Mouse (Mus musculus) forebrain, embryonic 12.5 days (tissue): ENCODE data around the gene Zfp664. TPM values are rescaled to one million over a fixed set of nuclear protein-coding genes. Genes with fewer than 3 reads are reported as not detected.

ENCODE experiments used
- ATAC-seq: fragments of 200-750 bp; cut with Nextera tagmentation; 2 replicates; pipeline ENCODE4 v1.8.0; 2017; ENCODE audit warnings: moderate TSS enrichment; ENCODE audit not compliant: low FRiP score
- H3K27ac ChIP-seq: fragments of 300-500 bp; sonication (generic); 2 replicates; pipeline ENCODE4 v1.5.1; 2016; ENCODE audit warnings: mild to moderate bottlenecking
- H3K27me3 ChIP-seq: fragments of 300-500 bp; sonication (generic); 2 replicates; pipeline ENCODE4 v1.6.1; 2016; ENCODE audit warnings: mild to moderate bottlenecking
- H3K36me3 ChIP-seq: fragments of 300-500 bp; sonication (generic); replicated peaks from 2 replicates; pipeline ENCODE4 v1.6.1; 2016; ENCODE audit warnings: mild to moderate bottlenecking
- H3K4me1 ChIP-seq: fragments of 300-500 bp; sonication (generic); 2 replicates; pipeline ENCODE4 v1.6.1; 2016
- H3K4me2 ChIP-seq: fragments of 300-500 bp; sonication (generic); 2 replicates; pipeline ENCODE4 v1.6.1; 2016; ENCODE audit warnings: mild to moderate bottlenecking, moderate library complexity
- H3K4me3 ChIP-seq: fragments of 300-500 bp; sonication (generic); replicated peaks from 2 replicates; pipeline ENCODE4 v1.5.1; 2016; ENCODE audit warnings: mild to moderate bottlenecking
- H3K9ac ChIP-seq: fragments of 300-500 bp; sonication (generic); 2 replicates; pipeline ENCODE4 v1.6.1; 2016; ENCODE audit warnings: mild to moderate bottlenecking
- H3K9me3 ChIP-seq: fragments of 300-500 bp; sonication (generic); 2 replicates; pipeline ENCODE4 v1.6.1; 2016
- WGBS: fragments of 180-500 bp; shearing (Covaris S2); methylation state at CpG from one replicate; pipeline ENCODE4 v1.1.7; 2016; 5-methylcytosine and 5-hydroxymethylcytosine counted together
- polyA plus RNA-seq: library from polyadenylated mRNA; unstranded; fragments of >200 nt; fragmentation: Nextera tagmentation; extraction: Ambion mirVana; gene quantifications from 2 replicates; pipeline ENCODE4 v1.2.1, GENCODE M21; 2016

Zfp664 gene
- polyA plus RNA-seq, 1 experiment from 2014 or later = 153 TPM

DNA sequence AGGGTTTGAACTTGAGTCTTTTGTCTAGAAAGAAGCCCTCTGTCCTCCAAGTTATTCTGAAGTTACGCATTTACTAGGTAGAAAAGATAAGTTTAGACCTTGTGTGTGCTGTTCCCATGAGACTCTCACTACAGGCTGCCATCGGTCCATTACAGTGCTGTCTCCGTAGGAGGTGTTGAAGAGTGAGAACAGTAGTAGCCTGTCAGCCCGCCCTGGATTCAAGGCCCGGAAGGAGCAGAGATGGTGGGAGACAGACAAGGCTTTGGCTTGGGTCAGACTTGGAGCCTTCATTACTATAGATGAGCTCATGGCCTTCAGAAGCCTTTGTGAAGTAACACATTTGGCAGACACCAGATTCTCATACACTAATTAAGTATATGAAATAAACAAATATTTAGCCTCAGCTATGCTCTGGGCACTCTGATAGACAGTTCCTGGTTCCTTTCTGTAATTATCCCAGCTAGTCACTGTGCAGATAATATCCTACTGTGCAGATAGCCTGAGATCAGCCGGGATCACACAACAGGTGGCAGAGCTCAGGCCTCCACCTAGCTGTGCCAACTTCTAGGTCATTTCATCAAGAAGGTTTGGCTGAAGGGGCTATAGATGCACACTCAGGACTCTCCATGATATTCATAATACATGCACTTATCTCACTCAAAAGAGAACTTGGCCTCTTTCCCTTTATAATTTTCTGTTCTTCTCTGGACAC, 11.6 kb downstream of the Zfp664 start:
- Histone ChIP-seq H3K9me3 (no peaks in the 10 kb centered on the region), H3K4me3 (no peak overlapping the region), H3K9ac (no peak overlapping the region), H3K27ac (no peak overlapping the region), H3K27me3 (no peaks in the 10 kb centered on the region), H3K4me1 (peaks cover 16% of the 10 kb centered on the region), H3K36me3 (peaks cover 53% of the 10 kb centered on the region), H3K4me2 (no peak overlapping the region)
- no peak for ATAC-seq
- 90% methylated on average over 6 of the region's 6 CpGs for WGBS

DNA sequence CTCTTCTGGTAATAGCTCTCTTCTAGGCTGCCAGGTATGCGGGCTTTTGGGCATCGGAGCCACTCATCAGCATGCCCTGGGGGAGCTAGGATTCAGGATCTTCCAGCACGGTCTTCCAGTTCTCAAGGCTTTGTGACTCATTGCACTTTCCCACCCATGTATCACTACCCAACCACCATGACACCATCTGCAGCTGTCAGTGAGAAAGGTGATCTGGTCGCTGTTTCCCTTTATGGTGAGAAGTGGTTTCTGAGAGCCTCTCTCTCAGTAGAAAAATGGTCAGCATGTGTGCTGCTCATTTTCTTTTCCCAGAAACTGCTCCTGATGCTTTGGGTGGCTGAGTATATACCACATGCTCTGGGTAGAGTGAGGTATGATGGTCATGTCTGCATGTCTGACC, 16.8 kb downstream of the Zfp664 start:
- Histone ChIP-seq H3K4me3 (no peak overlapping the region), H3K36me3 (peaks cover 59% of the 10 kb centered on the region), H3K4me1 (0 out of 2 replicates have a peak, but pooled peaks cover 4% of the 10 kb centered on the region)

GRCm38 (mm10) chr5:124879801-124880200, 17.3 kb downstream of the Zfp664 start:
- Histone ChIP-seq H3K9me3 (no peaks in the 10 kb centered on the region), H3K4me1 (0 out of 2 replicates have a peak, but pooled peaks cover 4% of the 10 kb centered on the region), H3K27ac (no peak overlapping the region), H3K4me3 (no peak overlapping the region), H3K36me3 (peaks cover 60% of the 10 kb centered on the region), H3K9ac (no peak overlapping the region), H3K27me3 (no peaks in the 10 kb centered on the region), H3K4me2 (no peak overlapping the region)
- 93% methylated on average over 6 of the region's 6 CpGs for WGBS
- ATAC-seq = no peak

More for the DNA sequence above, 16.8 kb downstream of the Zfp664 start:
- Histone ChIP-seq H3K9me3 (no peaks in the 10 kb centered on the region), H3K27ac (no peak overlapping the region), H3K27me3 (no peaks in the 10 kb centered on the region), H3K4me2 (no peak overlapping the region), H3K9ac (no peak overlapping the region)
- ATAC-seq = no peak
- WGBS = 90% methylated on average over 4 of the region's 4 CpGs

- Histone ChIP-seq H3K27ac (no peak overlapping the region), H3K36me3 (peaks cover 75% of the 10 kb centered on the region), H3K9me3 (no peaks in the 10 kb centered on the region), H3K9ac (no peak overlapping the region), H3K27me3 (no peaks in the 10 kb centered on the region), H3K4me2 (no peak overlapping the region), H3K4me3 (no peak overlapping the region), H3K4me1 (0 out of 2 replicates have a peak, but pooled peaks cover 4% of the 10 kb centered on the region)
- ATAC-seq = no peak
- WGBS = 93% methylated on average over 6 of the region's 6 CpGs
Measured at GRCm38 (mm10) chr5:124883877-124884276, 21.4 kb downstream of the Zfp664 start.

DNA sequence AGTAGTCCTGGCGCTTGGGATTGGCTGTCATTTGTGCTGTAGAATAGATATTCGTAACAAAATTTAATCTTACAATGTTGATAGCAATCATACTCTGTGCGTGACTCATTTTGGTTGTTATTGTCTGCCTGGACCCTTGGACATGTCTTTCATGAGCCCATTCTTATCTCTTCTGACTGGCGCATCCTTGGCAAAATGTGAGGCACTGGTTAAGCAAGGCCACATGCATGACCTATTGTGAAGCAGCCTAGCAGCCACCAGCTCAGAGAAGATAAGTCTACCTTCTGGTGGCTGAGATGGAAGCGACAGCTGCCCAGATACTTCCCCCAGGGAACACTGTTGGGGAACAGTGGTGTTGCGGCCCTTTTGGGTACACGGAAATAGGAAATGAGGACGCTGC, 26.2 kb downstream of the Zfp664 start:
- peaks cover 11% of the 10 kb centered on the region; the same call in 1 of the 2 replicates for H3K4me1 ChIP-seq
- H3K27ac ChIP-seq = no peak overlapping the region
- H3K4me3 ChIP-seq = no peak overlapping the region
- no peak for ATAC-seq
- peaks cover 59% of the 10 kb centered on the region for H3K36me3 ChIP-seq
- H3K27me3 ChIP-seq = no peaks in the 10 kb centered on the region
- 96% methylated on average over 8 of the region's 8 CpGs for WGBS
- H3K9ac ChIP-seq = no peak overlapping the region
- no peaks in the 10 kb centered on the region for H3K9me3 ChIP-seq
- no peak overlapping the region for H3K4me2 ChIP-seq

- Histone ChIP-seq H3K4me2 (no peak overlapping the region), H3K27ac (no peak overlapping the region), H3K4me1 (peaks cover 11% of the 10 kb centered on the region; the same call in 1 of the 2 replicates), H3K9ac (no peak overlapping the region), H3K4me3 (no peak overlapping the region), H3K27me3 (no peaks in the 10 kb centered on the region), H3K9me3 (no peaks in the 10 kb centered on the region), H3K36me3 (peaks cover 28% of the 10 kb centered on the region)
- ATAC-seq = no peak
- 66% methylated on average over 3 of the region's 3 CpGs for WGBS
Measured at GRCm38 (mm10) chr5:124891921-124892370, 29.5 kb downstream of the Zfp664 start.

DNA sequence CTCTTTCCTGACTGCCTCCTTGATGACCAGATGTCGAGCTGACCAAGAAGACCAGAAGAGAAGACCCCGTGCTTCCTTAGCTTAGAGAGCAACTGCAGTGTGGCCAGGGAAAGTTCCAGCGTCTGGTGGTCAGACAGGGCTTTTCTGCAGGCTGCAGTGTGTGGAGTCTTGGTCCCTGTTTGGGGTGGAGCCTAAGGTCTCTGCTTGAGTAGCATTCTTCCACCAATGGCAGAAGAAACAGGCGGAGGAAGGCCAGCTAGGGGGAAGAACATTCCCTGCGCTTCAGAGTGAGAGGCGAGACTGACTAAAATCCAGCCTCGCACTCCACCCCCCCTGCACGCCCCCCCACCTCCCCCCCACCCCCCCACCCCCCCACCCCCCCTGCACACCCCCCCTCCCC, 33.6 kb downstream of the Zfp664 start:
- Histone ChIP-seq H3K27me3 (no peaks in the 10 kb centered on the region), H3K4me2 (no peak overlapping the region), H3K4me3 (no peak overlapping the region), H3K9me3 (no peaks in the 10 kb centered on the region), H3K36me3 (no peaks in the 10 kb centered on the region), H3K9ac (no peak overlapping the region), H3K27ac (no peak overlapping the region), H3K4me1 (peaks cover 14% of the 10 kb centered on the region)
- ATAC-seq = no peak
- WGBS = 62% methylated on average over 7 of the region's 8 CpGs

DNA sequence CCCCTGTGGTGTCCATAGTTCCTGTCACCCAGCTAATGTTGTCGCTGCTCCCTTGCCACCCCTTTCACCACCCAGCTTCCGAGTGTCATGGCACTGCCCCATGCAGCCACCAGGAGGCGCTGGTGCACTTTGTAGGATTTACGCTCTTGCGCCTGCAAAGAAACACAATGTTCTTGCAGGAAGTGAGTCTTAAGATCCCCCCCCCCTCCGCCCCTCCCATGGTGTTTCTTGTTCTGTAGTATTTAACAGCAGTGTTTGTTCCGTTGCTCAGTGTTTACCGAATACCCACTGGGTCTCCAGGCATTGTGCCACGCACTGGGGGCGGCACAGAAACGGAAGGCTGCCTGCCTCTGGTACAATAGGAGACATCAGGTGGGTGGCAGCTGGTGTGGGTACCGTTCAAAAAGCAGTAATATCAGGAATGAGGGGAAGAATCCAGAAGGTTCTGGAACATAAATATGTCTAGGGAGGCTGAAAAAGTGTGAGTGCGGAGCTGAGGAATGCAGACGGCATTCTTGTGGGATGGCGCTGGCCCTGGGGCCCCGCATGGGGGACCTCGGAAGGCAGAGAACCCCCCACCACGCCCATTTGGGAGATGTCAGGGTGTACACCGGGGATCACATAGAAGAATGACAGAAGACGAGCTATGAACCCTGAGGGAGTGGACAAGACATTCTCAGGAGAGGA, 37.6 kb downstream of the Zfp664 start:
- Histone ChIP-seq H3K4me3 (no peak overlapping the region), H3K4me2 (peak overlapping the region; percentile 35), H3K36me3 (no peaks in the 10 kb centered on the region), H3K9me3 (no peaks in the 10 kb centered on the region), H3K9ac (no peak overlapping the region), H3K4me1 (peaks cover 5% of the 10 kb centered on the region), H3K27me3 (no peaks in the 10 kb centered on the region), H3K27ac (no peak overlapping the region)
- ATAC-seq = peak; percentile 60; the same call in 1 of the 2 replicates
- WGBS = 36% methylated on average over 20 of the region's 20 CpGs

DNA sequence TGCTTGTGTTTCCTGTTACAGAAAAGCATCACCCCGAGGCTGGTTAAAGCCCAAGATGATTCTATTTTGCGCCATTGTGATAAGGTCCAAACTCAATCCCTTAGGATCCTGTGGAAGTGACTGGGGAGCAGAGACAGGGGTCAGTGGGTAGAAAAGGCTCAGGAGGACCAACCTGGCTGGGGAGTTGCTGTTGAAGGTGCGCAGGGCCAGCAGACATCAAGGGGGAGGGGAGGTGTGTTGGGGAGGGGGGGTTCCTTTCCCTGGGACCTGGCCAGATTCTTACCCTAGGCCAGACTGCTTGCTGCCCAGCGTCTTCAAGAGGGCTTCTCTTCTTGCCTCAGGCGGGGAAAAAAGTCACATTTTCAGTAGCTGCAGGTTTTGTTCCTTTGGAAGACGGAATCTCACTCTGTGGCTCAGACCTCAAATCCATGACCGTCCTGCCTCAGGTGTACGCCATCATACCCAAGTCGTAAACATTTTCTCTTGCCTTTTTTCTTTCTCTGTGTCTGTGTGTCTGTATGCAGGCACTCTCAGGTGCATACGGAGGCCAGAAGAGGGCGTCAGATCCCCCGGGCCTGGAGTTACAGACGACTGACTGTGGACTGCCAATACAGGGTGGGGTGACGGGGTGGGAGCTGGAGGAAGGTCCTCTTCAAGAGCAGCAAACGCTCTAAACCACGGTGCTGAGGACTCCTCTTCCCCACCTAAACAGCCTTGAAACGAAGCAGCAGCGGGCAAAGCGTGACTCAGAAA, 38.4 kb downstream of the Zfp664 start:
- H3K36me3 ChIP-seq = no peaks in the 10 kb centered on the region
- H3K4me3 ChIP-seq = no peak overlapping the region
- H3K27me3 ChIP-seq = no peaks in the 10 kb centered on the region
- no peak overlapping the region for H3K9ac ChIP-seq
- no peak overlapping the region for H3K4me2 ChIP-seq
- H3K9me3 ChIP-seq = no peaks in the 10 kb centered on the region
- no peak overlapping the region for H3K27ac ChIP-seq
- 71% methylated on average over 19 of the region's 19 CpGs for WGBS
- peaks cover 5% of the 10 kb centered on the region for H3K4me1 ChIP-seq
- ATAC-seq = no peak

- H3K27ac ChIP-seq = no peak overlapping the region
- ATAC-seq = no peak
- no peak overlapping the region for H3K4me3 ChIP-seq
- no peaks in the 10 kb centered on the region for H3K9me3 ChIP-seq
- H3K9ac ChIP-seq = no peak overlapping the region
- H3K4me2 ChIP-seq = no peak overlapping the region
- H3K27me3 ChIP-seq = no peaks in the 10 kb centered on the region
- 93% methylated on average over 6 of the region's 6 CpGs for WGBS
- H3K36me3 ChIP-seq = no peaks in the 10 kb centered on the region
- H3K4me1 ChIP-seq = peaks cover 5% of the 10 kb centered on the region
Measured at GRCm38 (mm10) chr5:124901675-124902074, 39.2 kb downstream of the Zfp664 start.

- H3K4me1 ChIP-seq = peaks cover 5% of the 10 kb centered on the region
- 89% methylated on average over 10 of the region's 10 CpGs for WGBS
- no peak for ATAC-seq
- H3K27ac ChIP-seq = no peak overlapping the region
- H3K4me3 ChIP-seq = no peak overlapping the region
- no peak overlapping the region for H3K9ac ChIP-seq
- H3K9me3 ChIP-seq = no peaks in the 10 kb centered on the region
- H3K4me2 ChIP-seq = no peak overlapping the region
- no peaks in the 10 kb centered on the region for H3K36me3 ChIP-seq
- no peaks in the 10 kb centered on the region for H3K27me3 ChIP-seq
Measured at GRCm38 (mm10) chr5:124902195-124902594, 39.7 kb downstream of the Zfp664 start.

GRCm38 (mm10) chr5:124903852-124904251, 41.4 kb downstream of the Zfp664 start:
- ATAC-seq = no peak

More at GRCm38 (mm10) chr5:124903852-124904251, 41.4 kb downstream of the Zfp664 start:
- Histone ChIP-seq H3K9ac (no peak overlapping the region), H3K27ac (no peak overlapping the region), H3K27me3 (no peaks in the 10 kb centered on the region), H3K9me3 (no peaks in the 10 kb centered on the region), H3K4me3 (no peak overlapping the region), H3K36me3 (no peaks in the 10 kb centered on the region), H3K4me2 (no peak overlapping the region), H3K4me1 (peaks cover 5% of the 10 kb centered on the region)
- 88% methylated on average over 4 of the region's 4 CpGs for WGBS
